ENCODE assay signal across 8 mouse cellular contexts in genomic region chr5:118478120-118478768, GRCm38 (mm10).
DNase-seq lines count a peak whose midpoint lies in the region; ATAC-seq and TF ChIP-seq lines count a peak whose summit lies in the region.

No protein-coding gene starts in this region.

- WGBS in hindbrain, embryonic 13.5 days, result 4% methylated on average over 15 of the region's 15 CpGs
- WGBS in small intestine, adult 2 months, result 31% methylated on average over 15 of the region's 15 CpGs

- peak overlapping the region; percentile 46 for H3K9ac ChIP-seq in hindbrain, embryonic 13.5 days

- no peak for TF ChIP-seq CTCF in small intestine, adult 2 months (IDR thresholded peaks at IDR 0.05; ENCODE audit: extremely low read depth, insufficient read length, insufficient replicate concordance, low read depth, low read length)

- no peaks in the 10 kb centered on the region for H3K9me3 ChIP-seq in hindbrain, embryonic 13.5 days

- no peaks in the 10 kb centered on the region for H3K36me3 ChIP-seq in hindbrain, embryonic 13.5 days
- H3K36me3 ChIP-seq in small intestine, adult 2 months (ENCODE audit: control insufficient read depth, insufficient read depth, low read length), result no peaks in the 10 kb centered on the region

- H3K27me3 ChIP-seq in hindbrain, embryonic 13.5 days, result no peaks in the 10 kb centered on the region
- H3K27me3 ChIP-seq in small intestine, adult 2 months (ENCODE audit: control insufficient read depth, insufficient read depth, low read length), result no peaks in the 10 kb centered on the region

- peak; percentile 87 for ATAC-seq in hindbrain, embryonic 13.5 days (ENCODE audit: low FRiP score)
- peak; percentile 73 for ATAC-seq in megakaryocyte progenitor cell, adult 5-6 weeks (replicated peaks; ENCODE audit: poor library complexity)

- peak overlapping the region; percentile 69 for H3K27ac ChIP-seq in brown adipose tissue, adult 24 weeks (replicated peaks; ENCODE audit: low read depth, low read length)
- no peak overlapping the region for H3K27ac ChIP-seq in hindbrain, embryonic 13.5 days
- H3K27ac ChIP-seq in small intestine, adult 2 months (ENCODE audit: insufficient read depth, low read depth, low read length), result no peak overlapping the region

- peak; percentile 72 to 77 for DNase-seq in cerebellum, postnatal 14 days
- no peak for DNase-seq in cerebellum, adult 11-12 months
- peak; percentile 29 to 52 for DNase-seq in frontal cortex, postnatal 36 days (ENCODE audit: low spot score in 2 of 2)
- peak; percentile 22 to 24 for DNase-seq in layer of hippocampus, postnatal 36 days

- peaks cover 12% of the 10 kb centered on the region; the same call in 1 of the 2 replicates for H3K4me1 ChIP-seq in brown adipose tissue, adult 24 weeks (ENCODE audit: control insufficient read depth, insufficient read depth, insufficient read length, low read length)
- H3K4me1 ChIP-seq in hindbrain, embryonic 13.5 days (replicated peaks), result peaks cover 22% of the 10 kb centered on the region
- peaks cover 3% of the 10 kb centered on the region; the same call in 1 of the 2 replicates for H3K4me1 ChIP-seq in small intestine, adult 2 months (ENCODE audit: control insufficient read depth, insufficient read depth, insufficient read length, low read length)

- no peak for TF ChIP-seq POLR2A in small intestine, adult 2 months (IDR thresholded peaks at IDR 0.05; ENCODE audit: low read depth, low read length)

- H3K4me3 ChIP-seq in brown adipose tissue, adult 24 weeks (ENCODE audit: insufficient read depth, low read depth, low read length), result peak overlapping the region; percentile 38
- peak overlapping the region; percentile 34 for H3K4me3 ChIP-seq in hindbrain, embryonic 13.5 days
- H3K4me3 ChIP-seq in small intestine, adult 2 months (ENCODE audit: low read depth, low read length), result 0 out of 2 replicates have a peak overlapping the region, but pooled peaks have one; percentile 3

- H3K4me2 ChIP-seq in hindbrain, embryonic 13.5 days, result peak overlapping the region; percentile 62
